Mouse (Mus musculus): ENCODE results near the gene Hist1h3f. TPM values are rescaled to one million over a fixed set of nuclear protein-coding genes. Genes with fewer than 3 reads are reported as not detected.

The Hist1h3f gene
- polyA plus RNA-seq, 1 experiment from 2014 or later = 1.6 TPM

GRCm38 (mm10) chr13:23593051-23593770, 49.4 kb downstream of the Hist1h3f start:
- no peaks in the 10 kb centered on the region for H3K36me3 ChIP-seq
- H3K4me2 ChIP-seq = peak overlapping the region; percentile 14
- WGBS (ENCODE audit: insufficient replicate concordance) = 31% methylated on average over 5 of the region's 5 CpGs
- peaks cover 56% of the 10 kb centered on the region for H3K4me1 ChIP-seq
- no peaks in the 10 kb centered on the region for H3K9me3 ChIP-seq (replicated peaks)
- ATAC-seq = no peak
- no peaks in the 10 kb centered on the region for H3K27me3 ChIP-seq (replicated peaks)
- H3K27ac ChIP-seq = peak overlapping the region; percentile 78
- H3K4me3 ChIP-seq = no peak overlapping the region
- H3K9ac ChIP-seq = peak overlapping the region; percentile 53

Small RNA genes lying within 50 kb of the gene (microRNA-seq; reads per million reads assigned to microRNA genes)
- gene Gm44297 (2.8 reads per million), gene Gm44359 (not detected), gene Gm44394 (not detected), gene n-TStga1 (4.9 reads per million, percentile 8 among the genes with 10 or more reads in this experiment)

Other genes starting within 250 kb of the Hist1h3f start
- gene Zfp322a, start 174.8 kb upstream of the Hist1h3f start, polyA plus RNA-seq (2016; fragmentation: Nextera tagmentation; extraction: Ambion mirVana) = 19.5 and 21.6 TPM in 2 replicates
- 8.8 and 9.6 TPM in 2 replicates for gene Abt1, start 120.2 kb upstream of the Hist1h3f start, polyA plus RNA-seq (2016; fragmentation: Nextera tagmentation; extraction: Ambion mirVana)
- gene Btn1a1, start 78.2 kb upstream of the Hist1h3f start, polyA plus RNA-seq (2016; fragmentation: Nextera tagmentation; extraction: Ambion mirVana) = 1.9 and 2.5 TPM in 2 replicates
- 0.07 TPM in 1 of 2 replicates, not detected in the other for gene Btn2a2, start 55.2 kb upstream of the Hist1h3f start, polyA plus RNA-seq (2016; fragmentation: Nextera tagmentation; extraction: Ambion mirVana)
- gene Hist1h4h, start 13.0 kb upstream of the Hist1h3f start, polyA plus RNA-seq (2016; fragmentation: Nextera tagmentation; extraction: Ambion mirVana) = 4.4 and 4.7 TPM in 2 replicates
- 7.8 and 13.9 TPM in 2 replicates for gene Hist1h2af, start 10.1 kb upstream of the Hist1h3f start, polyA plus RNA-seq (2016; fragmentation: Nextera tagmentation; extraction: Ambion mirVana)
- 12.9 and 16.3 TPM in 2 replicates for gene Hist1h3g, start 8.6 kb upstream of the Hist1h3f start, polyA plus RNA-seq (2016; fragmentation: Nextera tagmentation; extraction: Ambion mirVana)
- 1.4 and 1.5 TPM in 2 replicates for gene Hist1h2bh, start 660 bp upstream of the Hist1h3f start, polyA plus RNA-seq (2016; fragmentation: Nextera tagmentation; extraction: Ambion mirVana)
- gene Hist1h4f, start 7.6 kb downstream of the Hist1h3f start, polyA plus RNA-seq (2016; fragmentation: Nextera tagmentation; extraction: Ambion mirVana) = 1.1 and 1.6 TPM in 2 replicates
- gene Hist1h1d, start 9.2 kb downstream of the Hist1h3f start, polyA plus RNA-seq (2016; fragmentation: Nextera tagmentation; extraction: Ambion mirVana) = 0.89 and 0.93 TPM in 2 replicates
- 4.9 and 6.2 TPM in 2 replicates for gene Hist1h3e, start 18.3 kb downstream of the Hist1h3f start, polyA plus RNA-seq (2016; fragmentation: Nextera tagmentation; extraction: Ambion mirVana)
- gene Hist1h2ae, start 27.2 kb downstream of the Hist1h3f start, polyA plus RNA-seq (2016; fragmentation: Nextera tagmentation; extraction: Ambion mirVana) = 106 and 109 TPM in 2 replicates
- 10.7 and 14.4 TPM in 2 replicates for gene Hist1h2bg, start 27.3 kb downstream of the Hist1h3f start, polyA plus RNA-seq (2016; fragmentation: Nextera tagmentation; extraction: Ambion mirVana)
- gene Hist1h2bf, start 30.1 kb downstream of the Hist1h3f start, polyA plus RNA-seq (2016; fragmentation: Nextera tagmentation; extraction: Ambion mirVana) = 7.1 and 9.9 TPM in 2 replicates
- 1.2 and 3.1 TPM in 2 replicates for gene Hist1h2ad, start 30.3 kb downstream of the Hist1h3f start, polyA plus RNA-seq (2016; fragmentation: Nextera tagmentation; extraction: Ambion mirVana)
- 5.3 and 6.2 TPM in 2 replicates for gene Hist1h3d, start 31.7 kb downstream of the Hist1h3f start, polyA plus RNA-seq (2016; fragmentation: Nextera tagmentation; extraction: Ambion mirVana)
- gene Hist1h4d, start 37.5 kb downstream of the Hist1h3f start, polyA plus RNA-seq (2016; fragmentation: Nextera tagmentation; extraction: Ambion mirVana) = 128 and 134 TPM in 2 replicates
- gene Hist1h2be, start 77.1 kb downstream of the Hist1h3f start, polyA plus RNA-seq (2016; fragmentation: Nextera tagmentation; extraction: Ambion mirVana) = 2.1 and 2.2 TPM in 2 replicates
- 26.5 and 27.9 TPM in 2 replicates for gene Hist1h1e, start 78.5 kb downstream of the Hist1h3f start, polyA plus RNA-seq (2016; fragmentation: Nextera tagmentation; extraction: Ambion mirVana)
- gene Hist1h2ac, start 139.9 kb downstream of the Hist1h3f start, polyA plus RNA-seq (2016; fragmentation: Nextera tagmentation; extraction: Ambion mirVana) = 0.91 and 1.3 TPM in 2 replicates
- gene Hist1h2bc, start 140.1 kb downstream of the Hist1h3f start, polyA plus RNA-seq (2016; fragmentation: Nextera tagmentation; extraction: Ambion mirVana) = 75.3 and 75.6 TPM in 2 replicates
- not detected in 2 replicates for gene Hist1h1t, start 151.8 kb downstream of the Hist1h3f start, polyA plus RNA-seq (2016; fragmentation: Nextera tagmentation; extraction: Ambion mirVana)
- gene Hist1h4c, start 154.4 kb downstream of the Hist1h3f start, polyA plus RNA-seq (2016; fragmentation: Nextera tagmentation; extraction: Ambion mirVana) = 8.6 and 11.6 TPM in 2 replicates
- gene Hfe, start 166.8 kb downstream of the Hist1h3f start, polyA plus RNA-seq (2016; fragmentation: Nextera tagmentation; extraction: Ambion mirVana) = 4.9 and 5.7 TPM in 2 replicates
- gene Hist1h1c, start 194.8 kb downstream of the Hist1h3f start, polyA plus RNA-seq (2016; fragmentation: Nextera tagmentation; extraction: Ambion mirVana) = 56.9 and 57.2 TPM in 2 replicates
- 4.8 and 6.7 TPM in 2 replicates for gene Hist1h3c, start 201.6 kb downstream of the Hist1h3f start, polyA plus RNA-seq (2016; fragmentation: Nextera tagmentation; extraction: Ambion mirVana)
- 4.6 and 5.5 TPM in 2 replicates for gene Hist1h2bb, start 202.7 kb downstream of the Hist1h3f start, polyA plus RNA-seq (2016; fragmentation: Nextera tagmentation; extraction: Ambion mirVana)
- gene Hist1h2ab, start 207.1 kb downstream of the Hist1h3f start, polyA plus RNA-seq (2016; fragmentation: Nextera tagmentation; extraction: Ambion mirVana) = 70.3 TPM in 2 replicates
- 15.2 and 16.6 TPM in 2 replicates for gene Hist1h3b, start 208.2 kb downstream of the Hist1h3f start, polyA plus RNA-seq (2016; fragmentation: Nextera tagmentation; extraction: Ambion mirVana)
- gene Hist1h4b, start 213.0 kb downstream of the Hist1h3f start, polyA plus RNA-seq (2016; fragmentation: Nextera tagmentation; extraction: Ambion mirVana) = 4.5 and 5.7 TPM in 2 replicates
- gene Hist1h4a, start 217.2 kb downstream of the Hist1h3f start, polyA plus RNA-seq (2016; fragmentation: Nextera tagmentation; extraction: Ambion mirVana) = 0.44 and 0.93 TPM in 2 replicates
- gene Hist1h3a, start 218.3 kb downstream of the Hist1h3f start, polyA plus RNA-seq (2016; fragmentation: Nextera tagmentation; extraction: Ambion mirVana) = 5.5 and 6.8 TPM in 2 replicates
- 4.9 and 5.8 TPM in 2 replicates for gene Hist1h1a, start 219.6 kb downstream of the Hist1h3f start, polyA plus RNA-seq (2016; fragmentation: Nextera tagmentation; extraction: Ambion mirVana)
- not detected in 2 replicates for gene Trim38, start 225.9 kb downstream of the Hist1h3f start, polyA plus RNA-seq (2016; fragmentation: Nextera tagmentation; extraction: Ambion mirVana)

Measured in liver, embryonic 12.5 days (tissue).